Mouse (Mus musculus) erythroblast, embryonic 14.5 days (primary cell): Measurements from ENCODE around the gene Cdkl2.

Source experiments
- GATA1 ChIP-seq: IDR thresholded peaks from 2 replicates; pipeline ENCODE4 v1.6.1; 2012; ENCODE audit warnings: low read length, inconsistent platforms, mixed read lengths
- TAL1 ChIP-seq: IDR thresholded peaks from 3 replicates; pipeline ENCODE4 v1.6.1; 2012; ENCODE audit warnings: low read length, inconsistent platforms, mixed read lengths

DNA sequence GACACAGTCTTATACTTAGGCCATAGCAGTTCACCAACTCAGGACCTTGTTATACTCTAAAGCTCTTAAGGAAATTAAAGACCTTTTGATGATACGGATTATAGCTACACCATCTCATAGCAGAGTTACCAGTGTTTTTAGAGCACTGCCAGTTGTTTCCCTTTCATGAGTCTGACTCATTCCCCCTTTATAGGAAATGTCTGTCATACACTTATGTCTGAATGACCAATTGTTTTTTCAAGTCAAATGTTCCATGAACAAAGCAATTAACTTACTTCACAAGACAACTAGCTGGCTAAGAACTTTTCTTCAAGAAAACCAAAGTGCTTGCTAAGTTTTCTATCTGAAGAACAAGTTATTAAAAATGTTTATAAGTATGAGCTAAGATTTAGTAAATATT is 83.7 kb downstream of the Cdkl2 start:
- TF ChIP-seq GATA1 (no peak), TAL1 (no peak)
